Mouse (Mus musculus) embryo, embryonic 11 days (tissue): ENCODE measurements at regions not wholly inside any gene's neighbourhood (a gene's known extent, or its start where the extent isn't known, plus 50 kb on each side); places are given as distances from the start of the nearest gene placed in this dataset.

Source experiments
- DNase-seq: peaks from one replicate; pipeline ENCODE4 v3.0.0-alpha.2; 2015

DNA sequence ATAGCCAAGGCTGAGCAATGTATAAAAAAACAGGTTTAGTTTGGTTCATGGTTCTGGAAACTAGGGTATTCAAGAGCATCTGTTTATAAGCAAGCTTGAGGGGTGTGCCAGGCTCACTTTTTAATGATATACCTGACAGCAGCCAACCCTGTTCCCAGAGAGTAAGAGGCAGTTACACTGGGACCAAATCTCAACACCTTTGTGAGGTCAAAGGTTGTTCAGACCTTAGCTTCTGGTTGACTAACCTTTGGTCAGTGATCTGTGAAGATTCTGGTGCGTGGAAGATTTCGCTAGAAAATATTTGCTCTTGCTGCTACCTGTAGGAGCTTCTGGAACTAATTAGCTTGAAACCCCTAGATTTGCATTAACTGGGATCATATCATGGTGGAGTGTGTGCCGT is 140.8 kb downstream of the Bod1 start:
- no peak for DNase-seq

GRCm38 (mm10) chr11:31529686-31530085 is 142.0 kb downstream of the Bod1 start:
- DNase-seq: no peak

DNA sequence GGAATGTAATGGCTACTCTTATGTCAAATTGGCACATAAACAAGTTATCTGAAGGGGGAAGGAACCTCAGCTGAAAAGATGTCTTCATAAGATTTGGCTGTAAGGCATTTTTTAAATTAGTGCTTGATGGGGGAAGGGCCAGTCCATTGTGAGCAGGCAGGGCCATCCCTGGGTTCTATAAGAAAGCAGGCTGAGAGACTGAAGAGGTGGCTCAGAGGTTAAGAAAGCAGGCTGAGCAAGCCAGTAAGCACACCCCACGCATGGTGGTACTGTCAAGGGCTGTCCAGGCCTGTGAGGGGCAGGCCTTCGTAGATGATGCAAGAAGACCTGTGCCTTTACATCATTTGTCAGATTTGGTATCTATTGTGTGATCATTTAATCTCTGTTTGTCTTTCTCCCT is 147.0 kb downstream of the Bod1 start:
- DNase-seq: no peak

DNA sequence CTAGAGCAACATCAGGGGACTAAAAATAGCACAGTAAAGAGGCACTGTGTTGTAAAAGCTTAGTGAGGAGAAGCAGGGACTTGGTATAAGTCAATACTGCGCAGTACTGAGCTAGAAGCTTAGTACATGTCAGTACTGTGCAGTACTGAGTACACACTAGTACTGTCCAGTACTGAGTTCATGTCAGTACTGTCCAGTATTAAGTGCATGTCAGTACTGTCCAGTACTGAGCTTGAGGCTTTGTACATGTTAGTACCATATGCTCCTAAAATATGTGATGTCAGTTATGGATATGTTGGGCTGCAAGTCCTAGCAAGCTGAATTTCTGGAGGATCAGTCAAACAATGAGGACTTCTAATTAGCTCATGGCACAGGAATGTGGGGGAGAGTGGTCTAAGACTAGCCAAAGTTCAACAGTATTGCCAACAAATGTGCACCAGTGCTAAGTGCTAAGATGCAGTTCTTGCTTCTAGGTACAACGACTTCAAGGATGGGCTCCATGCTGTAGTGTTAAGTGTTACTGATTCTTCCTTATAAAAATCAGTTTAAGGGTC is 147.5 kb downstream of the Bod1 start:
- no peak for DNase-seq

GRCm38 (mm10) chr11:31522127-31522526 is 149.6 kb downstream of the Bod1 start:
- no peak for DNase-seq

DNA sequence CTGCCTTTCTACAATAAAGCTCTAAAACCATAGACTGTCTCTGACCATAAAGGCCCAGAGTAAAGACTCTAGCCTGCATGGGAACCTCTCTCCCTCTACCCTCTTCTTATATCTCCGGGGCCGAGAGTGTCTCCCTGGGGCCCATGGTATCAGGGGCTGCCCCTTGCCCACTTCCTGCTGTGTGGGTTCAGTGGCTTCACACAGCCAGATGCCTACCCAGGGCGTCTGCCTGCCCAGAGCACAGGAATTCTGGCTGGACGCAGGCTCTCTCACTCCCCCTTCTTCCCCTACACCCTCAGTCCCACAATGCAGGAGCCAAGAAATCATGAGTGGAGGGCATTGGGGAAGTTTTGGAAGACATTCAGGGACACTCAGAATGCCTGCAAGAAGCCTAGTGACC is 150.8 kb downstream of the Bod1 start:
- DNase-seq: no peak

- no peak for DNase-seq
Observed at GRCm38 (mm10) chr11:31503239-31503916, 133.5 kb upstream of the Stc2 start.

- DNase-seq: no peak
Observed at GRCm38 (mm10) chr11:31485429-31485828, 115.6 kb upstream of the Stc2 start.

DNA sequence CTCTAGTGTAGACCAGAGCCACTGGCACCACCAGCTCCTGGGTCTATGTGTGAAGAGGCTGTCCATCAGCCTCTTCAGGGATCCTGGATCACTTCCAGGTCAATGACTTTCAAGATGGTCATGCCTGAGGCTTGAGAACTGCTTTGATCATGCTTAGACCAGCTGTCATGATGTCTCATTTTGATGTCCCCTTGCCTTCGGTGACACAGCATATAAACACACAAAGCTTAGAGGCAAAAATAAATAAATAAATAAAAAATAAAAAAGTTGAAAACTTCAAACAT is 111.1 kb upstream of the Stc2 start:
- no peak for DNase-seq

GRCm38 (mm10) chr11:31480225-31481056 is 110.6 kb upstream of the Stc2 start:
- DNase-seq: no peak

GRCm38 (mm10) chr11:31477763-31478162 is 107.9 kb upstream of the Stc2 start:
- DNase-seq: no peak

DNA sequence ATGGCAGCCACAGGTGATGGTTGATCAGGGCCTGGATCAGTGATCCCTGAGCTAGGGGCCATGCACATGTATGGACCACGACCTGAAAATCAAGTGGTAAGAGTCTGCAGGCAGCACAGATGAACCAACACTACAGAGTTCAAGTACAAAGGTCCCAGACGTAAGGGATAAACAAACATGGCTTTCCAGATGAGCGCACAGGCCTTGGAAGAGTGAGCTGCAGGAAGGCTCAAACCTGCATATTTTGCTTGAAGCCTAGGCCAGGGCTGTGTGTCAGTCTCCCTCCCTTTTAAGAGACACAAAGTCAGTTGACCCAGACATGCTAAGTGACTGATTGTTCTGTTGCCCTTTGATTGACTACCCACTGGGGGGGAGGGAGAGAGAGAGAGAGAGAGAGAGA is 107.2 kb upstream of the Stc2 start:
- DNase-seq: no peak

DNA sequence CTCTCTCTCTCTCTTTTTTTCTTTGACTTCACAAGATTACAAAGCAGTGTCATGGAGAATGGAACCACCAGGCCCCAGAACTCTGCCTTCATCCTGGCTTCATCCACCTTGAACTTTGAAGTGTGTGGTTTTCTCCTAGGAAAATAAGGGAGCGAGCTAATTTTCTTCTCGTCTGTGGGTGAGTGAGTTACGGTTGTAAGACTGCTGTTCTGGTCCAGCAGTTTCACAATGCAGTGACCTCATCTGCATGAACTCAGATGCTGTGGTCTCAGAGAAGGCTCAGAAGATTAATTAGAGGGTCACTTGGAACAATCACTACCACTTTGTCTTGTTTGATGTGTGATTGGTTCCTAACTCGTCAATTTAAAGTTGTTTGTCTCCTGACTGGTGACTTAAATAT is 103.1 kb upstream of the Stc2 start:
- DNase-seq: no peak

- no peak for DNase-seq
Observed at GRCm38 (mm10) chr11:31470681-31471414, 101.0 kb upstream of the Stc2 start.

DNA sequence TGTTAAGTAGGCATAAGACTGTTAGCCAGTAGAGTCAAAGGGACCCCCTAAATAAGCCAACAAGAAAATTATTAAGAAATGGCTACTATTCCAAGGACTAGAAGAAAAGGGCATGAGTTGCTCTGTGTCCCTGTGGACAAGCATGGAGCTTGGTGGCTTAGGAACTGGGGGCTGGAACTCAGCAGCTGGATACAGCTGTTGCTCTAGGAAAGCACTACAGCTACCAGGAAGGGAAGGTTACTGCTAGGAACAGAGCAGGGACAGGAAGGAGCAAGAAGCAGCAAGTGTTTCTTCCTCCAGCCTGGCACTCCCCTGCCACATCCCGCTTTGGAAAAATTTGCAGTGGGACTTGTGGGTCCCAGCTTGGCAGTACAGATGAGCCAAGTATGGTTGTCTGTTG is 95.0 kb upstream of the Stc2 start:
- no peak for DNase-seq

DNA sequence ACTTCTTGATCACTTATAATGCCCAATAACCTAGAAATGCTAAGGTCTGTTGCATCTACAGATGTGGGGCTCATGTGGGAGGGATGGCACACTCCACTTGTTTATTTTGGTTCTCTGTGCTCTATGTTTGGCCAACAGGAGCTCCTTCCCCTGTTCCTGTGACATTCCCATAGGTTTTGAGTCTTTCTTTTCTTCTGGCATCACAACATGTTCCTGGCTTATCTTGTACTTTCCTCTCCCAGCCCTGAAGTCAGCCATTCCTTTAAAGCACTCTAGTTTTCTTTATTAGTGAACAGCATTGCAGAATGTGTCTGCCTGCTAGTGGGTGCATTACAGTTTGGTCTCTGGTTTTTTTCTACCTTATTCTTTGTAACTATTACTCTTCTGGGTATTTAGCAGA is 92.6 kb upstream of the Stc2 start:
- DNase-seq: no peak

DNA sequence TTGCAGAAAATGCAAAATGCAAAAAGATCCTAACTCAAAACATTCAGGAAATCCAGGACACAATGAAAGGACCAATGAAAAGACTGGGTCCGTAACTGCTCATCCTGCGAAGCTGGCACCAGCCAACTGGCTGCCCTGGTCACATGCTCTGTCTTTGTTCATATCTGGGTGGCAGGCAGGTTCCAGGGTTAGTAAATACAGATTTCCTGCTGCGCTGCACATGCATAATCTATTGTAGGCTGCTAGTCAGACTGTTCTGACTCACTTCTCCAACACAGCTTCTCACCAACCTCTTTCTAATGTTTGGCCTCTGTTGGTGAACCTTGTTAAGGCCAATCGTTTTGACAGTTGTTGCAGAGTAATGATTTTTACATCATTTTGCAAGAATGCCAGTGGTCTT is 92.0 kb upstream of the Stc2 start:
- DNase-seq: no peak

GRCm38 (mm10) chr11:31461348-31461747 is 91.5 kb upstream of the Stc2 start:
- no peak for DNase-seq

DNA sequence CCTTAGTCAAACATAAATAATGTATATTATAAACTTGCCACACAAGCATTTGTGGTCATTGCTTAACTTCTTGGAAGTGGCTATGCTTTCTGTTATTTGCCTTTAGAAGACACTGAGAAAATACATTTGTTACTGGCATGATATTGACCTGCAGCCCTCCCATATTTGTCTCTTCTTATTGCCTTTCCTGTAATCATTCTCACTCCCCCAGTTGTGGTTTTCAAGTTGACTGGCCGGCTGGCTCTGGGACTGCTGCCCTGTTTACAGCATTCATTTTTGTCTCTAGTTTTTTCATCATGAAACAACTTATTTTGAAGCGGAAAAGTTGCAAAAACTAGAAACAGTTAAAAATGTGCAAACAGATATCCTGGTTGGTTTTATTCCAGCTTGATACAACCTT is 57.5 kb upstream of the Stc2 start:
- DNase-seq: no peak
